Mouse (Mus musculus) monocyte, adult 2 months (primary cell): ENCODE data around the gene Rassf1.
A peak's percentile ranks its signal among the peaks of the same experiment; 100 is the strongest.

ENCODE experiments used
- DNase-seq, 2 experiments: peaks; one replicate each; pipeline ENCODE4 v3.0.0; 2022; ENCODE audit warnings: low spot score in 2 of 2, low read depth in 1 of 2

Rassf1 gene

GRCm38 (mm10) chr9:107551117-107551889 lies at the start of gene Rassf1:
TSS of gene Rassf1 (plus strand) at chr9:107551555.
- no peak for DNase-seq

- DNase-seq, result no peak
Measured at GRCm38 (mm10) chr9:107502131-107502846, 49.1 kb upstream of the Rassf1 start.

- DNase-seq, result no peak
Measured at GRCm38 (mm10) chr9:107504662-107505537, 46.5 kb upstream of the Rassf1 start.

GRCm38 (mm10) chr9:107508266-107508665 lies 43.1 kb upstream of the Rassf1 start:
- no peak for DNase-seq

- DNase-seq, result no peak
Measured at GRCm38 (mm10) chr9:107510384-107511100, 40.8 kb upstream of the Rassf1 start.

GRCm38 (mm10) chr9:107511436-107511835 lies 39.9 kb upstream of the Rassf1 start:
- DNase-seq, result no peak

- no peak for DNase-seq
Measured at GRCm38 (mm10) chr9:107512326-107512725, 39.0 kb upstream of the Rassf1 start.

GRCm38 (mm10) chr9:107514303-107514955 lies 36.9 kb upstream of the Rassf1 start:
- DNase-seq, result peak; percentile 29 to 64

- no peak for DNase-seq
Measured at GRCm38 (mm10) chr9:107520331-107520730, 31.0 kb upstream of the Rassf1 start.

- DNase-seq, result no peak
Measured at GRCm38 (mm10) chr9:107521190-107521589, 30.2 kb upstream of the Rassf1 start.

GRCm38 (mm10) chr9:107521711-107522399 lies 29.5 kb upstream of the Rassf1 start:
- no peak for DNase-seq

GRCm38 (mm10) chr9:107522400-107522711 lies 29.0 kb upstream of the Rassf1 start:
- no peak for DNase-seq

GRCm38 (mm10) chr9:107526198-107527026 lies 24.9 kb upstream of the Rassf1 start:
- DNase-seq, result peak in 1 of 2 experiments; percentile 58

- DNase-seq, result peak; percentile 74 to 76
Measured at GRCm38 (mm10) chr9:107533791-107534407, 17.5 kb upstream of the Rassf1 start, which contains the start of gene Tmem115. TSS of gene Tmem115 (plus strand) at chr9:107533945.

GRCm38 (mm10) chr9:107534408-107535202 lies 16.8 kb upstream of the Rassf1 start:
- no peak for DNase-seq

- DNase-seq, result no peak
Measured at GRCm38 (mm10) chr9:107538231-107538630, 13.1 kb upstream of the Rassf1 start.

- no peak for DNase-seq
Measured at GRCm38 (mm10) chr9:107538711-107539110, 12.6 kb upstream of the Rassf1 start.

GRCm38 (mm10) chr9:107539940-107540339 lies 11.4 kb upstream of the Rassf1 start:
- no peak for DNase-seq
